Mouse (Mus musculus): ENCODE results near the gene Olfr1261. TPM values are rescaled to one million over a fixed set of nuclear protein-coding genes. Genes with fewer than 3 reads are reported as not detected.

Gene Olfr1261
- total and polyA plus RNA-seq, 3 experiments = not detected

DNA sequence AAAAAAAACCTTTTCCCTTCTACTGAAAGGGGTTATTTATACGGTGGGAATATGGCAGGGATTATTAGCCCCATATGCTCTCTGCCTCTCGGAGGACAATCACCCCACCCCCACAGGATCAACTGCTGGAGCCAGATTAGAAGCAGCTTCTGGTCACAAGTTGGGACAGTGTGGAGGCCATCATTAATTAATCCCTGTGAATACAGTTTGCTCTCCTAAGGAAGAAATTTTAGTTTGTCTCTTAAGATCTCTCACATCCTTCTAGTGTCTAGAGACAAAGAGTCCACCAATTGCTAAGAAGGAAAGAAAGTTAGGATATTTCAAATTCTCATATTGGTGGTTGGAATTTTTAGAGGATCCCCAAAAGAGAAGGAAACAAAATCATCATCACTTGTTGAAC lies 34.5 kb downstream of the Olfr1261 start, which contains the start of gene Olfr1264:
TSS of gene Olfr1264 (minus strand) at position 101 of the 400 bp plus-strand sequence.
- intact Hi-C loops (cut with DNase I) = no loop called here

DNA sequence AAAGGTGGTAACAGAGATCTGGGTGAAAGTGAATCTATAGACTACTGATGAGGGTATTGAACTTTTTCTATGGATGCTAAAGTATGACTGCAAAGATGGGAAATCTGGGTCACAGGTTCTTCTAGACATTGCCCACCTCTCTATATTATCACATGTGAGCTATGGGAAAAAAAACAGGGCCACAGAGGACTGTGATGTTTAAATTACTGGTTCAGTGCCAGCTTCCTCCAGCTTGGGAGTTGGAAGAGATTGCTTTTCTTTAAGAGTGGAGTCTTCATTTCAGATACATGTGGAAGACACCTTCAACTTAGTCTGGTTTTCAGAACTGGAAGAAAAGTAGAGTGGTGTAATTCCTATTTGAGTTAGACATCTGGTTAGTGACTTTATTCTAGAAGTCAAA lies 44.0 kb downstream of the Olfr1261 start, which contains the start of gene Olfr1265:
TSS of gene Olfr1265 (plus strand) at position 301 of the 400 bp plus-strand sequence.
- TF ChIP-seq EP300 (IDR thresholded peaks at IDR 0.05; ENCODE audit: insufficient read depth, low read depth, low read length) (no peak), CTCF (IDR thresholded peaks at IDR 0.05) (no peak), POLR2A (IDR thresholded peaks at IDR 0.05; ENCODE audit: insufficient read depth, low read depth, low read length) (no peak)

More for the DNA sequence above, 34.5 kb downstream of the Olfr1261 start, which contains the start of gene Olfr1264:
- no peak for DNase-seq
- Histone ChIP-seq H3K36me3 (ENCODE audit: control insufficient read depth, insufficient read depth, low read length) (no peaks in the 10 kb centered on the region), H3K27me3 (ENCODE audit: control insufficient read depth, insufficient read depth, low read length) (no peaks in the 10 kb centered on the region), H3K4me1 (ENCODE audit: control insufficient read depth, insufficient read depth, low read length) (no peaks in the 10 kb centered on the region), H3K9ac (ENCODE audit: low read depth, low read length) (no peak within 1 kb of the TSS), H3K27ac (no peak within 1 kb of the TSS), H3K4me3 (no peak within 1 kb of the TSS), H3K79me2 (replicated peaks; ENCODE audit: control insufficient read depth, insufficient read depth, low read length) (no peaks in the 10 kb centered on the region)
- 69% methylated on average over 2 of the region's 2 CpGs for WGBS
- TF ChIP-seq EP300 (IDR thresholded peaks at IDR 0.05; ENCODE audit: insufficient read depth, low read depth, low read length) (no peak), POLR2A (IDR thresholded peaks at IDR 0.05; ENCODE audit: insufficient read depth, low read depth, low read length) (no peak), CTCF (IDR thresholded peaks at IDR 0.05) (no peak)

More for the DNA sequence above, 44.0 kb downstream of the Olfr1261 start, which contains the start of gene Olfr1265:
- intact Hi-C loops (cut with DNase I) = no loop called here
- no peak for DNase-seq
- Histone ChIP-seq H3K27me3 (ENCODE audit: control insufficient read depth, insufficient read depth, low read length) (no peaks in the 10 kb centered on the region), H3K9ac (ENCODE audit: low read depth, low read length) (no peak within 1 kb of the TSS), H3K79me2 (replicated peaks; ENCODE audit: control insufficient read depth, insufficient read depth, low read length) (no peaks in the 10 kb centered on the region), H3K4me1 (ENCODE audit: control insufficient read depth, insufficient read depth, low read length) (no peaks in the 10 kb centered on the region), H3K36me3 (ENCODE audit: control insufficient read depth, insufficient read depth, low read length) (no peaks in the 10 kb centered on the region), H3K27ac (no peak within 1 kb of the TSS), H3K4me3 (no peak within 1 kb of the TSS)

Other genes starting within 250 kb of the Olfr1261 start
- gene Olfr1253, start 234.1 kb upstream of the Olfr1261 start, total RNA-seq (2021) = not detected
- not detected in 2 replicates for gene Olfr1253, start 234.1 kb upstream of the Olfr1261 start, polyA plus RNA-seq (2012; rRNA removed)
- gene Olfr1254, start 197.6 kb upstream of the Olfr1261 start, total RNA-seq (2021) = not detected
- gene Olfr1254, start 197.6 kb upstream of the Olfr1261 start, polyA plus RNA-seq (2012; rRNA removed) = not detected in 2 replicates
- not detected for gene Olfr1255, start 179.2 kb upstream of the Olfr1261 start, total RNA-seq (2021)
- gene Olfr1255, start 179.2 kb upstream of the Olfr1261 start, polyA plus RNA-seq (2012; rRNA removed) = not detected in 2 replicates
- not detected for gene Olfr1256, start 149.7 kb upstream of the Olfr1261 start, total RNA-seq (2021)
- not detected in 2 replicates for gene Olfr1256, start 149.7 kb upstream of the Olfr1261 start, polyA plus RNA-seq (2012; rRNA removed)
- gene Olfr48, start 143.0 kb upstream of the Olfr1261 start, total RNA-seq (2021) = not detected
- gene Olfr48, start 143.0 kb upstream of the Olfr1261 start, polyA plus RNA-seq (2012; rRNA removed) = not detected in 2 replicates
- not detected for gene Olfr1257, start 112.8 kb upstream of the Olfr1261 start, total RNA-seq (2021)
- not detected in 2 replicates for gene Olfr1257, start 112.8 kb upstream of the Olfr1261 start, polyA plus RNA-seq (2012; rRNA removed)
- not detected for gene Olfr1258, start 63.9 kb upstream of the Olfr1261 start, total RNA-seq (2021)
- gene Olfr1258, start 63.9 kb upstream of the Olfr1261 start, polyA plus RNA-seq (2012; rRNA removed) = not detected in 2 replicates
- not detected for gene Olfr1259, start 42.6 kb upstream of the Olfr1261 start, total RNA-seq (2021)
- gene Olfr1259, start 42.6 kb upstream of the Olfr1261 start, polyA plus RNA-seq (2012; rRNA removed) = not detected in 2 replicates
- not detected for gene Olfr1260, start 16.9 kb upstream of the Olfr1261 start, total RNA-seq (2021)
- not detected in 2 replicates for gene Olfr1260, start 16.9 kb upstream of the Olfr1261 start, polyA plus RNA-seq (2012; rRNA removed)
- gene Olfr1262, start 8.9 kb downstream of the Olfr1261 start, total RNA-seq (2021) = not detected
- not detected in 2 replicates for gene Olfr1262, start 8.9 kb downstream of the Olfr1261 start, polyA plus RNA-seq (2012; rRNA removed)
- gene Olfr1263, start 20.9 kb downstream of the Olfr1261 start, total RNA-seq (2021) = not detected
- gene Olfr1263, start 20.9 kb downstream of the Olfr1261 start, polyA plus RNA-seq (2012; rRNA removed) = not detected in 2 replicates
- gene Olfr1264, start 34.4 kb downstream of the Olfr1261 start, total RNA-seq (2021) = not detected
- not detected in 2 replicates for gene Olfr1264, start 34.4 kb downstream of the Olfr1261 start, polyA plus RNA-seq (2012; rRNA removed)
- not detected for gene Olfr1265, start 44.1 kb downstream of the Olfr1261 start, total RNA-seq (2021)
- gene Olfr1265, start 44.1 kb downstream of the Olfr1261 start, polyA plus RNA-seq (2012; rRNA removed) = not detected in 2 replicates
- not detected for gene Olfr140, start 72.4 kb downstream of the Olfr1261 start, total RNA-seq (2021)
- not detected in 2 replicates for gene Olfr140, start 72.4 kb downstream of the Olfr1261 start, polyA plus RNA-seq (2012; rRNA removed)
- gene Olfr1269, start 130.2 kb downstream of the Olfr1261 start, total RNA-seq (2021) = not detected
- not detected in 2 replicates for gene Olfr1269, start 130.2 kb downstream of the Olfr1261 start, polyA plus RNA-seq (2012; rRNA removed)
- gene Olfr32, start 151.1 kb downstream of the Olfr1261 start, total RNA-seq (2021) = not detected
- gene Olfr32, start 151.1 kb downstream of the Olfr1261 start, polyA plus RNA-seq (2012; rRNA removed) = not detected in 2 replicates
- gene Olfr1270, start 161.9 kb downstream of the Olfr1261 start, total RNA-seq (2021) = not detected
- gene Olfr1270, start 161.9 kb downstream of the Olfr1261 start, polyA plus RNA-seq (2012; rRNA removed) = not detected in 2 replicates
- not detected for gene Olfr1506, start 233.3 kb downstream of the Olfr1261 start, total RNA-seq (2021)
- not detected in 2 replicates for gene Olfr1506, start 233.3 kb downstream of the Olfr1261 start, polyA plus RNA-seq (2012; rRNA removed)

Measured in heart, adult 2 months (tissue).